Mouse (Mus musculus) liver, embryonic 11.5 days (tissue): ENCODE data around the gene Srsf6. TPM values are rescaled to one million over a fixed set of nuclear protein-coding genes. Genes with fewer than 3 reads are reported as not detected.

Experiments used
- ATAC-seq: fragments of 200-750 bp; cut with Nextera tagmentation; replicated peaks from 2 replicates; pipeline ENCODE4 v1.8.0; 2017; ENCODE audit warnings: moderate number of reproducible peaks, mild to moderate bottlenecking, moderate TSS enrichment, moderate library complexity; ENCODE audit not compliant: low FRiP score
- DNase-seq: peaks from one replicate; pipeline ENCODE4 v3.0.0-alpha.2; 2017; ENCODE audit warnings: low spot score
- H3K27ac ChIP-seq: fragments of 300-500 bp; sonication (generic); 2 replicates; pipeline ENCODE4 v1.5.1; 2014; ENCODE audit warnings: mild to moderate bottlenecking, low read depth, low read length, control low read depth
- H3K27me3 ChIP-seq: fragments of 300-500 bp; sonication (generic); replicated peaks from 2 replicates; pipeline ENCODE4 v1.6.1; 2014; ENCODE audit warnings: low read length, mixed read lengths; ENCODE audit not compliant: control insufficient read depth, insufficient read depth
- H3K36me3 ChIP-seq: fragments of 300-500 bp; sonication (generic); 2 replicates; pipeline ENCODE4 v1.6.1; 2014; ENCODE audit warnings: mild to moderate bottlenecking, low read length, moderate library complexity, mixed read lengths; ENCODE audit not compliant: control insufficient read depth, insufficient read depth
- H3K4me1 ChIP-seq: fragments of 300-500 bp; sonication (generic); replicated peaks from 2 replicates; pipeline ENCODE4 v1.6.1; 2014; ENCODE audit warnings: low read length, mixed read lengths; ENCODE audit not compliant: control insufficient read depth, insufficient read depth
- H3K4me2 ChIP-seq: fragments of 300-500 bp; sonication (generic); 2 replicates; pipeline ENCODE4 v1.6.1; 2014; ENCODE audit warnings: mild to moderate bottlenecking, control low read depth, moderate library complexity
- H3K4me3 ChIP-seq: fragments of 300-500 bp; sonication (generic); 2 replicates; pipeline ENCODE4 v1.5.1; 2014; ENCODE audit warnings: low read depth, low read length, control low read depth
- H3K9ac ChIP-seq: fragments of 300-500 bp; sonication (generic); 2 replicates; pipeline ENCODE4 v1.6.1; 2014; ENCODE audit warnings: low read depth, low read length, control low read depth
- H3K9me3 ChIP-seq: fragments of 300-500 bp; sonication (generic); 2 replicates; pipeline ENCODE4 v1.6.1; 2016; ENCODE audit warnings: low read length, inconsistent platforms, mixed read lengths; ENCODE audit not compliant: control insufficient read depth
- WGBS: fragments of 180-500 bp; shearing (Covaris S2); extraction: QIAGEN DNeasy Blood & Tissue Kit; methylation state at CpG from one replicate; pipeline ENCODE4 v1.1.7; 2014; 5-methylcytosine and 5-hydroxymethylcytosine counted together
- polyA plus RNA-seq: library from polyadenylated mRNA; unstranded; fragments of >200 nt; fragmentation: Nextera tagmentation; extraction: Ambion mirVana; gene quantifications from 2 replicates; pipeline ENCODE4 v1.2.1, GENCODE M21; 2014

Srsf6 gene
- polyA plus RNA-seq, 1 experiment from 2014 or later, result 240 TPM

- peaks cover 26% of the 10 kb centered on the region for H3K27me3 ChIP-seq
- H3K4me3 ChIP-seq, result peak within 1 kb of the TSS; percentile 48
- peaks cover 5% of the 10 kb centered on the region; the same call in 1 of the 2 replicates for H3K4me1 ChIP-seq
- H3K9ac ChIP-seq, result peak within 1 kb of the TSS; percentile 55; the same call in 1 of the 2 replicates
- H3K27ac ChIP-seq, result no peak within 1 kb of the TSS
- H3K4me2 ChIP-seq, result peak within 1 kb of the TSS; percentile 88
- DNase-seq, result peak; percentile 50
- under 1% methylated on average over 40 of the region's 40 CpGs for WGBS
- no peaks in the 10 kb centered on the region for H3K9me3 ChIP-seq
- H3K36me3 ChIP-seq, result peaks cover 4% of the 10 kb centered on the region; the same call in 1 of the 2 replicates
- 0 out of 2 replicates have a peak, but pooled peaks have one; percentile 24 for ATAC-seq
These were observed 12.0 kb downstream of the Srsf6 start, which contains the start of gene L3mbtl1 for GRCm38 (mm10) chr2:162943148-162943846. Gene L3mbtl1 (plus strand): TSS chr2:162943472.

GRCm38 (mm10) chr2:162943931-162944330 is 12.6 kb downstream of the Srsf6 start:
- Histone ChIP-seq H3K36me3 (no peaks in the 10 kb centered on the region), H3K27me3 (peaks cover 26% of the 10 kb centered on the region), H3K27ac (no peak overlapping the region), H3K9me3 (no peaks in the 10 kb centered on the region), H3K4me3 (peak overlapping the region; percentile 48; the same call in 1 of the 2 replicates), H3K4me1 (peaks cover 5% of the 10 kb centered on the region; the same call in 1 of the 2 replicates), H3K4me2 (peak overlapping the region; percentile 88), H3K9ac (no peak overlapping the region)
- no peak for ATAC-seq
- DNase-seq, result no peak
- WGBS, result 8% methylated on average over 11 of the region's 11 CpGs

- no peak overlapping the region for H3K9ac ChIP-seq
- no peaks in the 10 kb centered on the region for H3K36me3 ChIP-seq
- no peak overlapping the region for H3K27ac ChIP-seq
- DNase-seq, result no peak
- no peaks in the 10 kb centered on the region for H3K9me3 ChIP-seq
- WGBS, result 76% methylated on average over 5 of the region's 5 CpGs
- peaks cover 21% of the 10 kb centered on the region for H3K27me3 ChIP-seq
- peaks cover 5% of the 10 kb centered on the region; the same call in 1 of the 2 replicates for H3K4me1 ChIP-seq
- H3K4me2 ChIP-seq, result no peak overlapping the region
- ATAC-seq, result no peak
- H3K4me3 ChIP-seq, result no peak overlapping the region
These were observed 15.6 kb downstream of the Srsf6 start for GRCm38 (mm10) chr2:162946964-162947363.

- Histone ChIP-seq H3K9ac (peak overlapping the region; percentile 20; the same call in 1 of the 2 replicates), H3K4me3 (peak overlapping the region; percentile 20; the same call in 1 of the 2 replicates), H3K4me1 (peaks cover 5% of the 10 kb centered on the region; the same call in 1 of the 2 replicates), H3K9me3 (no peaks in the 10 kb centered on the region), H3K4me2 (peak overlapping the region; percentile 59), H3K27ac (no peak overlapping the region), H3K36me3 (no peaks in the 10 kb centered on the region), H3K27me3 (peaks cover 20% of the 10 kb centered on the region)
- WGBS, result 41% methylated on average over 15 of the region's 15 CpGs
- no peak for DNase-seq
- ATAC-seq, result 0 out of 2 replicates have a peak, but pooled peaks have one; percentile 39
These were observed 16.4 kb downstream of the Srsf6 start for GRCm38 (mm10) chr2:162947736-162948135.

- no peak overlapping the region for H3K27ac ChIP-seq
- WGBS, result 50% methylated on average over 14 of the region's 14 CpGs
These were observed 16.9 kb downstream of the Srsf6 start for GRCm38 (mm10) chr2:162948221-162948620.

GRCm38 (mm10) chr2:162950776-162951175 is 19.4 kb downstream of the Srsf6 start:
- Histone ChIP-seq H3K9me3 (no peaks in the 10 kb centered on the region), H3K36me3 (no peaks in the 10 kb centered on the region), H3K4me2 (no peak overlapping the region), H3K27me3 (peaks cover 2% of the 10 kb centered on the region; the same call in 1 of the 2 replicates), H3K27ac (no peak overlapping the region), H3K9ac (no peak overlapping the region), H3K4me3 (no peak overlapping the region), H3K4me1 (peaks cover 3% of the 10 kb centered on the region; the same call in 1 of the 2 replicates)
- DNase-seq (no peak), ATAC-seq (no peak)
- WGBS, result 80% methylated on average over 2 of the region's 2 CpGs

More at GRCm38 (mm10) chr2:162948221-162948620, 16.9 kb downstream of the Srsf6 start:
- H3K4me1 ChIP-seq, result peaks cover 5% of the 10 kb centered on the region; the same call in 1 of the 2 replicates
- peak; percentile 52 for ATAC-seq
- H3K4me2 ChIP-seq, result peak overlapping the region; percentile 59
- DNase-seq, result no peak
- H3K9me3 ChIP-seq, result no peaks in the 10 kb centered on the region
- peak overlapping the region; percentile 20; the same call in 1 of the 2 replicates for H3K4me3 ChIP-seq
- H3K27me3 ChIP-seq, result peaks cover 16% of the 10 kb centered on the region
- no peaks in the 10 kb centered on the region for H3K36me3 ChIP-seq
- H3K9ac ChIP-seq, result peak overlapping the region; percentile 20; the same call in 1 of the 2 replicates

GRCm38 (mm10) chr2:162956843-162957242 is 25.5 kb downstream of the Srsf6 start:
- H3K27me3 ChIP-seq, result peaks cover 2% of the 10 kb centered on the region; the same call in 1 of the 2 replicates
- no peak overlapping the region for H3K9ac ChIP-seq
- DNase-seq (no peak), ATAC-seq (no peak)
- no peaks in the 10 kb centered on the region for H3K4me1 ChIP-seq
- WGBS, result 87% methylated on average over 2 of the region's 2 CpGs
- H3K27ac ChIP-seq, result no peak overlapping the region
- no peak overlapping the region for H3K4me2 ChIP-seq
- no peak overlapping the region for H3K4me3 ChIP-seq
- no peaks in the 10 kb centered on the region for H3K36me3 ChIP-seq
- no peaks in the 10 kb centered on the region for H3K9me3 ChIP-seq

GRCm38 (mm10) chr2:162961321-162961720 is 30.0 kb downstream of the Srsf6 start:
- Histone ChIP-seq H3K27me3 (no peaks in the 10 kb centered on the region), H3K9ac (no peak overlapping the region), H3K4me3 (no peak overlapping the region), H3K4me2 (no peak overlapping the region), H3K36me3 (no peaks in the 10 kb centered on the region), H3K27ac (no peak overlapping the region), H3K9me3 (no peaks in the 10 kb centered on the region), H3K4me1 (no peaks in the 10 kb centered on the region)
- no peak for ATAC-seq
- DNase-seq, result no peak
- WGBS, result 65% methylated on average over 8 of the region's 10 CpGs
